ENCODE assay signal across 11 mouse cellular contexts in the genomic region with DNA sequence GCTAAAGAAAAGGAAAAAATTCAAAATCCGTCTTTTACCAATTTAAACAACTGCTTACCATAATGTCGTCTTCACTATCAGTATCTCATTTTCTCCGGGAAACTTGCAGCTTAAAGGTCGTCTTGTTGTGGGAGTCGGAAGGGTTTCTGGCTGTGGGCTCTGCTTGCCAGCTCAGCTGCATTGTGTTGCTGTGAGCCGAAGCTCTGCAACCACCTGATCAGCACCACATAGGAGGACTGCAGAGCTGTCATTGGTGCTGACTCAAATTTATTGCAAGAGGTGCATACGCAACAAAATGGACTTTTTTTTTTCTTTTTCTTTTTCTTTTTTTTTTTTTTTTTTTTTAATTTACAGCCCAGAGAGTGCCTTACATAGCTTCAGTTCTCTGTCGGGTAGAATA. TPM values are rescaled to one million over a fixed set of nuclear protein-coding genes. Genes with fewer than 3 reads are reported as not detected.
DNase-seq lines count a peak whose midpoint lies in the region; ATAC-seq and TF ChIP-seq lines count a peak whose summit lies in the region.
"Had no signal": no experiment of that assay in that cellular context is flagged by ENCODE, and none has a peak within 500 bp of the region (broad histone marks: within the 10 kb centered on the region; RNA-seq: fewer than 3 reads in every experiment).

A gene (minus strand): TSS at position 240 of the 400 bp plus-strand sequence.

- in situ Hi-C loops in ES-E14 (cut with MboI; ENCODE audit: low sequenced_read_pairs in 2 of 2, unreplicated experiment in 2 of 2) = no loop called here

- no peak for DNase-seq in ES-E14 (ENCODE audit: low read depth, low spot score)
- DNase-seq in layer of hippocampus, postnatal 10 days (ENCODE audit: low spot score in 2 of 2) = peak; percentile 52 to 62
- no peak for DNase-seq in heart, adult 8-10 months (ENCODE audit: low spot score)
- no peak for DNase-seq in B cell, adult 2 months
- DNase-seq: heart, adult 11 months; kidney, postnatal 25 days; spleen, adult 18-20 months had no signal

- no peaks in the 10 kb centered on the region for H3K4me1 ChIP-seq in ES-E14 (ENCODE audit: control insufficient read depth in 2 of 2, insufficient read depth in 2 of 2, low read length in 2 of 2, poor library complexity in 1 of 2)
- H3K4me1 ChIP-seq in forebrain, embryonic 16.5 days (replicated peaks; ENCODE audit: control insufficient read depth, insufficient read depth, low read length) = peaks cover 11% of the 10 kb centered on the region
- peaks cover 12% of the 10 kb centered on the region for H3K4me1 ChIP-seq in midbrain, embryonic 16.5 days (ENCODE audit: control insufficient read depth, insufficient read depth, low read length)

- peak within 1 kb of the TSS; percentile 21 for H3K4me2 ChIP-seq in forebrain, embryonic 16.5 days (ENCODE audit: low read length)
- H3K4me2 ChIP-seq in midbrain, embryonic 16.5 days (ENCODE audit: low read length) = peak within 1 kb of the TSS; percentile 38

- H3K9me3 ChIP-seq in ES-E14 (ENCODE audit: control insufficient read depth, insufficient read depth, low read depth, low read length) = no peaks in the 10 kb centered on the region
- H3K9me3 ChIP-seq in forebrain, embryonic 16.5 days (ENCODE audit: control insufficient read depth, low read length) = no peaks in the 10 kb centered on the region
- H3K9me3 ChIP-seq in midbrain, embryonic 16.5 days (replicated peaks; ENCODE audit: control insufficient read depth, low read length, poor library complexity, severe bottlenecking) = no peaks in the 10 kb centered on the region

- H3K27me3 ChIP-seq in forebrain, embryonic 16.5 days (replicated peaks; ENCODE audit: control insufficient read depth, insufficient read depth, low read length) = no peaks in the 10 kb centered on the region
- no peaks in the 10 kb centered on the region for H3K27me3 ChIP-seq in midbrain, embryonic 16.5 days (ENCODE audit: control insufficient read depth, insufficient read depth, low read depth, low read length)

- WGBS in forebrain, embryonic 16.5 days = 16% methylated on average over 8 of the region's 8 CpGs
- WGBS in midbrain, embryonic 16.5 days = 16% methylated on average over 8 of the region's 8 CpGs

- peak; percentile 86 for ATAC-seq in forebrain, embryonic 16.5 days
- peak; percentile 84 for ATAC-seq in midbrain, embryonic 16.5 days
- no peak for ATAC-seq in activated CD4-positive, CD25-positive, alpha-beta regulatory T cell, adult 4 months

- no peak within 1 kb of the TSS for H3K27ac ChIP-seq in ES-E14 (ENCODE audit: insufficient read depth, low read depth, low read length, poor library complexity, severe bottlenecking)
- 0 out of 2 replicates have a peak within 1 kb of the TSS, but pooled peaks have one; percentile 3 for H3K27ac ChIP-seq in forebrain, embryonic 16.5 days (ENCODE audit: low read length)
- H3K27ac ChIP-seq in midbrain, embryonic 16.5 days (ENCODE audit: low read length) = peak within 1 kb of the TSS; percentile 31; the same call in 1 of the 2 replicates

- no peaks in the 10 kb centered on the region for H3K36me3 ChIP-seq in ES-E14 (ENCODE audit: control insufficient read depth, insufficient read depth, low read length, poor library complexity, severe bottlenecking)
- H3K36me3 ChIP-seq in forebrain, embryonic 16.5 days (ENCODE audit: control insufficient read depth, insufficient read depth) = no peaks in the 10 kb centered on the region
- H3K36me3 ChIP-seq in midbrain, embryonic 16.5 days (ENCODE audit: control insufficient read depth, insufficient read depth, low read length) = no peaks in the 10 kb centered on the region

- no peak within 1 kb of the TSS for H3K4me3 ChIP-seq in ES-E14 (ENCODE audit: insufficient read depth in 1 of 2, low read depth in 1 of 2, low read length in 2 of 2, poor library complexity in 1 of 2, severe bottlenecking in 1 of 2)
- 0 out of 2 replicates have a peak within 1 kb of the TSS, but pooled peaks have one; percentile 6 for H3K4me3 ChIP-seq in forebrain, embryonic 16.5 days (replicated peaks; ENCODE audit: low read length)
- H3K4me3 ChIP-seq in midbrain, embryonic 16.5 days (ENCODE audit: low read depth, low read length) = peak within 1 kb of the TSS; percentile 7; the same call in 1 of the 2 replicates

- H3K9ac ChIP-seq in ES-E14 (ENCODE audit: insufficient read depth, low read depth, low read length, poor library complexity, severe bottlenecking) = no peak within 1 kb of the TSS
- no peak within 1 kb of the TSS for H3K9ac ChIP-seq in forebrain, embryonic 16.5 days (replicated peaks; ENCODE audit: low read depth, low read length)
- H3K9ac ChIP-seq in midbrain, embryonic 16.5 days (ENCODE audit: low read depth, low read length) = no peak within 1 kb of the TSS

TF ChIP-seq in ES-E14, 5 proteins besides CTCF, POLR2A, EP300 and RAD21:
- TF ChIP-seq ZNF384 (IDR thresholded peaks at IDR 0.05; ENCODE audit: low read depth, low read length) (peak; percentile 61; the same call in 1 of the 2 replicates), HCFC1 (IDR thresholded peaks at IDR 0.05; ENCODE audit: borderline replicate concordance, insufficient read depth, low read length) (no peak), ZC3H11A (IDR thresholded peaks at IDR 0.05; ENCODE audit: borderline replicate concordance, low read depth, low read length) (no peak), MAFK (IDR thresholded peaks at IDR 0.05; ENCODE audit: insufficient read depth, low read depth, low read length) (0 out of 2 replicates have a peak, but pooled peaks have one; percentile 39)

RNA-seq across cellular contexts. Expression of the gene that starts here (rescaled TPM):
- 0.09 and 0.37 TPM in 2 replicates for total RNA-seq in ES-E14 (2012; rRNA removed)
- 4.6 and 5.0 TPM in 2 replicates for polyA plus RNA-seq in forebrain, embryonic 16.5 days (2015; fragmentation: Nextera tagmentation; extraction: Ambion mirVana)
- total RNA-seq in layer of hippocampus, postnatal 10 days (2021) = 10 to 100 TPM; 54.2 to 60.6 TPM
- 6.2 and 9.8 TPM in 2 replicates for polyA plus RNA-seq in midbrain, embryonic 16.5 days (2015; fragmentation: Nextera tagmentation; extraction: Ambion mirVana)
- total RNA-seq in heart, adult 8-10 months (2022) = not detected
- not detected for polyA plus RNA-seq in activated CD4-positive, CD25-positive, alpha-beta regulatory T cell, adult 4 months (2017; shearing (Covaris generic))
- total RNA-seq: MEL had no signal

Comparison
In these comparisons a context has a peak if more than half of its experiments do, and no peak if none do; other contexts are left out.
1. RNA of the gene that starts here (total RNA-seq): 54.2 to 60.6 TPM in layer of hippocampus, postnatal 10 days; 0.09 to 0.37 TPM in ES-E14 and not detected in heart, adult 8-10 months; every median in the first group is over 10 times any median in the second.
2. DNase-seq: peak in layer of hippocampus, postnatal 10 days (2 of 2); none in ES-E14 (single experiment), heart, adult 8-10 months (single experiment) and B cell, adult 2 months (0 of 2).
3. H3K4me3 ChIP-seq: peak in forebrain, embryonic 16.5 days (single experiment) and midbrain, embryonic 16.5 days (single experiment); none in ES-E14 (0 of 2).